In the genomic region with DNA sequence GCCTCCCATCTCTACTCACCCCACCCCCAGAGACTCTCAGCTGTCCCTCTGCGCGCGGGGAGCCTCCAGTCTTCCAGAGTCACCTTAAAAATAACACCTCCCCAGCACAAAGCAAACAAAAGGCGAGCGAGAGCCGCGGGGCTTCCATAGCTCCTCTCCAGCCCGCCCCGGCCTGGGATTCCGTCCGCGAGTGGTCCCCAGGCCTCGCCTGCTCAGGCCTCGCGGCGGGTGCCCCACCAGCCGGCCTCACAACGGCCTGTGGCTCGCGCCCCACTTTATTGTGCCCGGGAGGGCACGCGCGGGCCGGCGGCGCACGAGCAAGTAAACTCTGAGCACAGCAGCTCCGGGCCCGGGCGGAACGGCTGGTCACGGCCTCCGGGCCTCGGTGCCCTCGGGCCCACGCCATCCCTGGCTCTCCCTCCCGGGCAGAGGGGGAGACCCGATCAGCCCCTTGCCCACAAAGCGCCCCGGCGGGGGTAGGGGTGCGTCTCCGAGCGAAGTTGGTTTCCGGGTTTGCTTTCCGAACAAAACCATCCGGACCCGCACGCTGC, we compare ENCODE assay signal across 8 mouse cellular contexts. TPM values are rescaled to one million over a fixed set of nuclear protein-coding genes. Genes with fewer than 3 reads are reported as not detected.
DNase-seq lines count a peak whose midpoint lies in the region; ATAC-seq and TF ChIP-seq lines count a peak whose summit lies in the region.

No protein-coding gene starts in this region.

- no peaks in the 10 kb centered on the region for H3K27me3 ChIP-seq in forebrain, embryonic 13.5 days
- H3K27me3 ChIP-seq in midbrain, embryonic 11.5 days (ENCODE audit: control insufficient read depth, insufficient read depth, low read length): no peaks in the 10 kb centered on the region
- H3K27me3 ChIP-seq in splenic B cell, adult 2 months (ENCODE audit: control insufficient read depth, insufficient read depth, low read length, poor library complexity, severe bottlenecking): no peaks in the 10 kb centered on the region

- WGBS in bone marrow, adult 2 months: under 1% methylated on average over 50 of the region's 50 CpGs
- WGBS in forebrain, embryonic 13.5 days: under 1% methylated on average over 49 of the region's 50 CpGs
- WGBS in midbrain, embryonic 11.5 days: under 1% methylated on average over 49 of the region's 50 CpGs

- peak overlapping the region; percentile 91 for H3K4me2 ChIP-seq in forebrain, embryonic 13.5 days
- peak overlapping the region; percentile 89 for H3K4me2 ChIP-seq in midbrain, embryonic 11.5 days

- peaks cover 32% of the 10 kb centered on the region for H3K36me3 ChIP-seq in forebrain, embryonic 13.5 days (ENCODE audit: poor library complexity, severe bottlenecking)
- peaks cover 7% of the 10 kb centered on the region; the same call in 1 of the 2 replicates for H3K36me3 ChIP-seq in midbrain, embryonic 11.5 days (ENCODE audit: control insufficient read depth, insufficient read depth, low read length)
- no peaks in the 10 kb centered on the region for H3K36me3 ChIP-seq in splenic B cell, adult 2 months (ENCODE audit: control insufficient read depth, insufficient read depth, low read length, poor library complexity, severe bottlenecking)

- peak overlapping the region; percentile 99 for H3K9ac ChIP-seq in forebrain, embryonic 13.5 days
- peak overlapping the region; percentile 99 for H3K9ac ChIP-seq in midbrain, embryonic 11.5 days (ENCODE audit: low read length)

- no peaks in the 10 kb centered on the region for H3K9me3 ChIP-seq in forebrain, embryonic 13.5 days (replicated peaks)
- no peaks in the 10 kb centered on the region for H3K9me3 ChIP-seq in midbrain, embryonic 11.5 days (ENCODE audit: control insufficient read depth, low read length)

- DNase-seq in right cerebral cortex, postnatal 14 days: peak; percentile 28
- no peak for DNase-seq in right cerebral cortex, adult 2 months (ENCODE audit: low spot score in 2 of 2)
- peak; percentile 30 for DNase-seq in kidney, adult 9 months
- peak; percentile 96 for DNase-seq in midbrain, embryonic 11.5 days (ENCODE audit: low spot score, missing footprints)
- peak; percentile 32 for DNase-seq in splenic B cell, adult 2 months (ENCODE audit: low read depth, low spot score)
- no peak for DNase-seq in layer of hippocampus, adult 11-12 months (ENCODE audit: low spot score)

- H3K4me1 ChIP-seq in bone marrow, adult 2 months (ENCODE audit: control insufficient read depth, insufficient read depth, low read length): peaks cover 15% of the 10 kb centered on the region
- peaks cover 31% of the 10 kb centered on the region for H3K4me1 ChIP-seq in forebrain, embryonic 13.5 days
- H3K4me1 ChIP-seq in midbrain, embryonic 11.5 days (ENCODE audit: control insufficient read depth, insufficient read depth, low read length): peaks cover 23% of the 10 kb centered on the region

- TF ChIP-seq CTCF in bone marrow, adult 2 months (IDR thresholded peaks at IDR 0.05; ENCODE audit: control insufficient read depth, insufficient read depth, low read length): no peak

- H3K4me3 ChIP-seq in bone marrow, adult 2 months (replicated peaks; ENCODE audit: control insufficient read depth, low read depth, low read length): peak overlapping the region; percentile 79
- H3K4me3 ChIP-seq in forebrain, embryonic 13.5 days: peak overlapping the region; percentile 98
- peak overlapping the region; percentile 98 for H3K4me3 ChIP-seq in midbrain, embryonic 11.5 days (ENCODE audit: low read depth, low read length)

- TF ChIP-seq POLR2A in bone marrow, adult 2 months (IDR thresholded peaks at IDR 0.05; ENCODE audit: borderline replicate concordance, control insufficient read depth, low read depth, low read length): no peak

- peak overlapping the region; percentile 96 for H3K27ac ChIP-seq in bone marrow, adult 2 months (ENCODE audit: control insufficient read depth, insufficient read depth, low read depth, low read length, poor library complexity)
- peak overlapping the region; percentile 77 for H3K27ac ChIP-seq in forebrain, embryonic 13.5 days
- peak overlapping the region; percentile 71 for H3K27ac ChIP-seq in midbrain, embryonic 11.5 days (ENCODE audit: low read depth, low read length)

- peak; percentile 48 for ATAC-seq in forebrain, embryonic 13.5 days
- peak; percentile 47 for ATAC-seq in midbrain, embryonic 11.5 days (ENCODE audit: low FRiP score)

RNA-seq across cellular contexts. Expression of a gene that starts 1.5 kb away (rescaled TPM):
- polyA plus RNA-seq in bone marrow, adult 2 months (2011; ENCODE audit: insufficient read depth, insufficient read length, low replicate concordance, missing spikeins): 99.1 and 137 TPM in 2 replicates
- polyA plus RNA-seq in forebrain, embryonic 13.5 days (2015; fragmentation: Nextera tagmentation; extraction: Ambion mirVana): 545 and 548 TPM in 2 replicates
- 677 and 693 TPM in 2 replicates for polyA plus RNA-seq in midbrain, embryonic 11.5 days (2014; fragmentation: Nextera tagmentation; extraction: Ambion mirVana)

RNA-seq across cellular contexts. Expression of a gene that starts 44.0 kb away (rescaled TPM):
- 22.4 and 70.7 TPM in 2 replicates for polyA plus RNA-seq in bone marrow, adult 2 months (2011; ENCODE audit: insufficient read depth, insufficient read length, low replicate concordance, missing spikeins)
- 0.52 and 0.53 TPM in 2 replicates for polyA plus RNA-seq in forebrain, embryonic 13.5 days (2015; fragmentation: Nextera tagmentation; extraction: Ambion mirVana)
- 0.43 and 0.60 TPM in 2 replicates for polyA plus RNA-seq in midbrain, embryonic 11.5 days (2014; fragmentation: Nextera tagmentation; extraction: Ambion mirVana)

Comparison
In these comparisons a context has a peak if more than half of its experiments do, and no peak if none do; other contexts are left out.
1. DNase-seq: peak in right cerebral cortex, postnatal 14 days (single experiment), kidney, adult 9 months (single experiment), midbrain, embryonic 11.5 days (single experiment) and splenic B cell, adult 2 months (single experiment); none in right cerebral cortex, adult 2 months (0 of 2) and layer of hippocampus, adult 11-12 months (single experiment).
2. RNA of a gene that starts 44.0 kb away (polyA plus RNA-seq): 22.4 to 70.7 TPM in bone marrow, adult 2 months; 0.43 to 0.60 TPM in midbrain, embryonic 11.5 days and 0.52 to 0.53 TPM in forebrain, embryonic 13.5 days; every median in the first group is over 10 times any median in the second.
3. Peak in every context shown above with its lines, with median percentiles within 50 percentile points of each other: H3K27ac ChIP-seq and H3K4me3 ChIP-seq.